Mouse (Mus musculus): ENCODE measurements around the gene 9430038I01Rik. TPM values are rescaled to one million over a fixed set of nuclear protein-coding genes. Genes with fewer than 3 reads are reported as not detected.

Gene 9430038I01Rik
- polyA plus RNA-seq, 1 experiment = 11.9 TPM

DNA sequence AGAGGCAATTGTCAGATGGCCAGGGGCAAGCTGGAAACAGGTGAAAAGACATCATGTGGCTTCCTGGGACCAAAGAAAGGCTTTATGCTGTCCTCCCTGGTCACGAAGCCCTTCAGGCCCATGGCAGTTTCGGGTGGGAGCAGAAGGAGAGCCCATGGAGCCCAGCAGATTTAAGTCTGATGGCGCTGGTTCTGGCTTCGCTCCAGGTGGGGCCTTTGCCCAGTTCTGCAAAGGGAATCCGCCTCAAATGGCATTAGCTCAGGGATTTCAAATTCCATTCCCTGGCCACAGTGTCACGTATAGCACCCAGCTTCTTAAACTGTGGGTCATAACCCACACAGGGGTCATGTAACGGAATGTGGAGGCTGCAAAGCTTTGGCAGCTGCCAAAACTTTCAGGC is 63.7 kb downstream of the 9430038I01Rik start:
- Histone ChIP-seq H3K27ac (ENCODE audit: insufficient read depth, low read length) (no peak overlapping the region), H3K9ac (ENCODE audit: low read depth, poor library complexity, severe bottlenecking) (no peak overlapping the region)
- TF ChIP-seq EP300 (IDR thresholded peaks at IDR 0.05; ENCODE audit: insufficient read depth, low read depth, low read length) (no peak), CTCF (IDR thresholded peaks at IDR 0.05; ENCODE audit: low read depth, low read length) (no peak), POLR2A (IDR thresholded peaks at IDR 0.05; ENCODE audit: insufficient read depth, low read length) (no peak)

DNA sequence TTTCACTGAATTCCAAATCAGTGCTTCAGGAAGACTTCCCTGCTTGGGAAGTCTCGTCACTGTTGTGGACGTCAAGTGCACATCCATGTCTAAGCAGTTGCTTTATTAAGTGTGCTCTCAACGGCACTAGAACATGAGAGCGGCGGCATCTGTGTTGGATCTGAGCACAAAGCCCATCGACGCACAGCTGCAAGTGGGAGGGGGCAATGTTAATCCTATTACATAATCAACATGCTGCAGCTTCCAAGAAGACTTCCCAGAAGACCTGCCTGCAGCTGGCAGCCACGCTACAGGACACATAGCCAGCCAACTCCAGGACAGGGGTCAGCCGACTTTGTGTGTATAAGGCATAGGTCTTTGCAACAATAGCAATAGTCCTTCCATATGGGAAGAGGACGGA is 64.5 kb downstream of the 9430038I01Rik start:
- TF ChIP-seq CTCF (IDR thresholded peaks at IDR 0.05; ENCODE audit: low read depth, low read length) (no peak), EP300 (IDR thresholded peaks at IDR 0.05; ENCODE audit: insufficient read depth, low read depth, low read length) (no peak), POLR2A (IDR thresholded peaks at IDR 0.05; ENCODE audit: insufficient read depth, low read length) (no peak)
- no peak overlapping the region for H3K9ac ChIP-seq (ENCODE audit: low read depth, poor library complexity, severe bottlenecking)

More for the DNA sequence above, 63.7 kb downstream of the 9430038I01Rik start:
- Histone ChIP-seq H3K4me1 (ENCODE audit: control insufficient read depth, insufficient read depth, low read length) (no peaks in the 10 kb centered on the region), H3K27me3 (ENCODE audit: control insufficient read depth, insufficient read depth, low read length, poor library complexity, severe bottlenecking) (no peaks in the 10 kb centered on the region), H3K36me3 (ENCODE audit: control insufficient read depth, insufficient read depth, low read length, poor library complexity, severe bottlenecking) (no peaks in the 10 kb centered on the region), H3K9me3 (replicated peaks; ENCODE audit: control insufficient read depth, insufficient read depth, low read length, poor library complexity, severe bottlenecking) (no peaks in the 10 kb centered on the region), H3K4me3 (ENCODE audit: low read depth, low read length) (no peak overlapping the region)

DNA sequence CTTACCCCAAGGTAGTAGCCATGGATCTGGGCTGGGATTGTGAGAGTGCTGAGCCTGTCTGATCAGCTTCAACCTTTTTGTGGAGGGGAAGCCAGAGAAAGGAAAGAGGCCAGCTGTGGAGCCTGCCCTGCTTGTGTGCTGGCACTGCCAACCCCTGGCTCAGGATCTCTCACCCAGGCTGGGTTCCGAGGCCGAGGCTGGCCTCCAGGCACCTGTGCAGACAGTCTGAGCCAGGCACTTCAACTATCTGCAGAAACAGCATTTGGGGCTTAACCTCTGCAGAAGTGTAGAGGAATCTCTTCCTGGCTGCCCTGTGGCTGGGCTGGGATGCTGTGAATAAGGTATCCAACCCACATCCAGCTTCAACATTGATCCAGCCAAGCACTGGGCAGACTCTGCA is 76.6 kb downstream of the 9430038I01Rik start:
- no peaks in the 10 kb centered on the region for H3K36me3 ChIP-seq (ENCODE audit: control insufficient read depth, insufficient read depth, low read length, poor library complexity, severe bottlenecking)
- H3K27me3 ChIP-seq (ENCODE audit: control insufficient read depth, insufficient read depth, low read length, poor library complexity, severe bottlenecking) = no peaks in the 10 kb centered on the region
- H3K4me1 ChIP-seq (ENCODE audit: control insufficient read depth, insufficient read depth, low read length) = no peaks in the 10 kb centered on the region
- no peak overlapping the region for H3K4me3 ChIP-seq (ENCODE audit: low read depth, low read length)
- no peak for TF ChIP-seq POLR2A (IDR thresholded peaks at IDR 0.05; ENCODE audit: insufficient read depth, low read length)
- no peak for TF ChIP-seq EP300 (IDR thresholded peaks at IDR 0.05; ENCODE audit: insufficient read depth, low read depth, low read length)
- no peak for TF ChIP-seq CTCF (IDR thresholded peaks at IDR 0.05; ENCODE audit: low read depth, low read length)
- H3K9ac ChIP-seq (ENCODE audit: low read depth, poor library complexity, severe bottlenecking) = no peak overlapping the region
- H3K27ac ChIP-seq (ENCODE audit: insufficient read depth, low read length) = no peak overlapping the region
- H3K9me3 ChIP-seq (replicated peaks; ENCODE audit: control insufficient read depth, insufficient read depth, low read length, poor library complexity, severe bottlenecking) = no peaks in the 10 kb centered on the region

More for the DNA sequence above, 64.5 kb downstream of the 9430038I01Rik start:
- Histone ChIP-seq H3K36me3 (ENCODE audit: control insufficient read depth, insufficient read depth, low read length, poor library complexity, severe bottlenecking) (no peaks in the 10 kb centered on the region), H3K9me3 (replicated peaks; ENCODE audit: control insufficient read depth, insufficient read depth, low read length, poor library complexity, severe bottlenecking) (no peaks in the 10 kb centered on the region), H3K27me3 (ENCODE audit: control insufficient read depth, insufficient read depth, low read length, poor library complexity, severe bottlenecking) (no peaks in the 10 kb centered on the region), H3K4me3 (ENCODE audit: low read depth, low read length) (no peak overlapping the region), H3K27ac (ENCODE audit: insufficient read depth, low read length) (no peak overlapping the region), H3K4me1 (ENCODE audit: control insufficient read depth, insufficient read depth, low read length) (no peaks in the 10 kb centered on the region)

Other genes with a start within 250 kb of the 9430038I01Rik start
- gene Ebf3, start 96.3 kb downstream of the 9430038I01Rik start, polyA plus RNA-seq (2011; ENCODE audit: insufficient read depth, insufficient read length, low read depth, missing spikeins) = 0.26 TPM in 1 of 2 replicates, not detected in the other
- 272 and 274 TPM in 2 replicates for gene Glrx3, start 26.9 kb upstream of the 9430038I01Rik start, polyA plus RNA-seq (2011; ENCODE audit: insufficient read depth, insufficient read length, low read depth, missing spikeins)

Data from ES-Bruce4 (cell line).